Mouse (Mus musculus): ENCODE measurements at regions not wholly inside any gene's neighbourhood (a gene's known extent, or its start where the extent isn't known, plus 50 kb on each side); places are given as distances from the start of the nearest gene placed in this dataset.

- in situ Hi-C loops (cut with MboI, MseI): loop anchor here (10.0 kb wide), 1 partner anchor 212 kb away; no protein-coding TSS in a partner anchor
These were observed 249.9 kb upstream of the Rnaseh2b start for GRCm38 (mm10) chr14:62042305-62043116.

- in situ Hi-C loops (cut with MboI, MseI): loop anchor here (10.0 kb wide), 1 partner anchor 212 kb away; no protein-coding TSS in a partner anchor
These were observed 249.3 kb upstream of the Rnaseh2b start for GRCm38 (mm10) chr14:62043117-62043422.

GRCm38 (mm10) chr14:62050941-62051340 is 241.4 kb upstream of the Rnaseh2b start:
- in situ Hi-C loops (cut with MboI, MseI): loop anchor here (5.0 kb wide), 1 partner anchor 34 kb away; no protein-coding TSS in a partner anchor

- in situ Hi-C loops (cut with MboI, MseI): loop anchor here (5.0 kb wide), 1 partner anchor 35 kb away; no protein-coding TSS in a partner anchor
These were observed 240.5 kb upstream of the Rnaseh2b start for GRCm38 (mm10) chr14:62051923-62052322.

- in situ Hi-C loops (cut with MboI, MseI): loop anchor here (5.0 kb wide), 1 partner anchor 36 kb away; no protein-coding TSS in a partner anchor
These were observed 239.4 kb upstream of the Rnaseh2b start for GRCm38 (mm10) chr14:62053004-62053403.

- in situ Hi-C loops (cut with MboI, MseI): no loop called here
These were observed 235.3 kb upstream of the Rnaseh2b start for GRCm38 (mm10) chr14:62057096-62057495.

GRCm38 (mm10) chr14:62058100-62058499 is 234.3 kb upstream of the Rnaseh2b start:
- in situ Hi-C loops (cut with MboI, MseI): no loop called here

GRCm38 (mm10) chr14:62071140-62071539 is 221.2 kb upstream of the Rnaseh2b start:
- in situ Hi-C loops (cut with MboI, MseI): no loop called here

GRCm38 (mm10) chr14:62084047-62084446 is 208.3 kb upstream of the Rnaseh2b start:
- in situ Hi-C loops (cut with MboI, MseI): loop anchor here (25.0 kb wide), 1 partner anchor 353 kb away; no protein-coding TSS in a partner anchor

- in situ Hi-C loops (cut with MboI, MseI): loop anchor here (25.0 kb wide), 1 partner anchor 349 kb away; no protein-coding TSS in a partner anchor
These were observed 204.2 kb upstream of the Rnaseh2b start for GRCm38 (mm10) chr14:62088174-62088573.

- in situ Hi-C loops (cut with MboI, MseI): no loop called here
These were observed 174.9 kb upstream of the Rnaseh2b start for GRCm38 (mm10) chr14:62117532-62117931.

GRCm38 (mm10) chr14:62118542-62118953 is 173.8 kb upstream of the Rnaseh2b start:
- in situ Hi-C loops (cut with MboI, MseI): no loop called here

GRCm38 (mm10) chr14:62128918-62129317 is 163.5 kb upstream of the Rnaseh2b start:
- in situ Hi-C loops (cut with MboI, MseI): no loop called here

- in situ Hi-C loops (cut with MboI, MseI): no loop called here
These were observed 160.0 kb upstream of the Rnaseh2b start for GRCm38 (mm10) chr14:62132353-62132816.

- in situ Hi-C loops (cut with MboI, MseI): no loop called here
These were observed 154.4 kb upstream of the Rnaseh2b start for GRCm38 (mm10) chr14:62137981-62138380.

GRCm38 (mm10) chr14:62144385-62145030 is 147.9 kb upstream of the Rnaseh2b start:
- in situ Hi-C loops (cut with MboI, MseI): no loop called here

- in situ Hi-C loops (cut with MboI, MseI): no loop called here
These were observed 135.2 kb upstream of the Rnaseh2b start for GRCm38 (mm10) chr14:62157038-62157716.

- in situ Hi-C loops (cut with MboI, MseI): no loop called here
These were observed 132.7 kb upstream of the Rnaseh2b start for GRCm38 (mm10) chr14:62159690-62160089.

GRCm38 (mm10) chr14:62163120-62163796 is 129.1 kb upstream of the Rnaseh2b start:
- in situ Hi-C loops (cut with MboI, MseI): no loop called here

- in situ Hi-C loops (cut with MboI, MseI): no loop called here
These were observed 127.5 kb upstream of the Rnaseh2b start for GRCm38 (mm10) chr14:62164918-62165317.

GRCm38 (mm10) chr14:62166006-62166405 is 126.4 kb upstream of the Rnaseh2b start:
- in situ Hi-C loops (cut with MboI, MseI): no loop called here
